Mouse (Mus musculus) liver, adult 10 weeks (tissue): ENCODE data around the gene Ccl2. TPM values are rescaled to one million over a fixed set of nuclear protein-coding genes. Genes with fewer than 3 reads are reported as not detected.

Experiments
- polyA plus RNA-seq: library from polyadenylated mRNA; stranded (reverse); fragments of 350-450 nt; fragmentation: Illumina TruSeq; extraction: RNeasy Lipid Tissue Mini Kit (QIAGEN cat#74804); gene quantifications from one replicate; pipeline ENCODE4 v1.2.3, GENCODE M21; 2014; ENCODE audit warnings: low read depth, low replicate concordance

The Ccl2 gene
- polyA plus RNA-seq = 2.8 TPM

GRCm38 (mm10) chr11:82035356-82035755 lies at the start of gene Ccl2:
TSS of gene Ccl2 (plus strand) at chr11:82035571.

GRCm38 (mm10) chr11:82038535-82038934 lies 3.2 kb downstream of the Ccl2 start, which contains the start of gene Gm17268:
TSS of gene Gm17268 (minus strand) at chr11:82038562.

DNA sequence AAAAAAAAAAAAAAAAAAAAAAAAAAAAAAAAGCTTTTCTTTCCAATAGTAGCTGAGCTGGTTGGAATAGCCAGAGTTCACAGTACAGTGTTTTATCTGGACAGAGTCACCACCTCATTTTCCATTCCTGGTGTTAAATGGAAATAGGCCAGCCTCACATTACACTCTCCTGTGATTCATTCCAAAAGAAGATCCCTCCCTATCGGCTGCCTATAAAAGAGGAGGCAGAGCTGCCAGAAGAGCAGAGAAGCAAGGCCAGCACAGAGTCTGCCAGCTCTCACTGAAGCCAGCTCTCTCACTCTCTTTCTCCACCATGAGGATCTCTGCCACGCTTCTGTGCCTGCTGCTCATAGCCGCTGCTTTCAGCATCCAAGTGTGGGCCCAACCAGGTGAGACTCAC lies 10.1 kb downstream of the Ccl2 start, which contains the start of gene Ccl7:
Gene Ccl7, plus strand, starts transcription at position 242 of the 400 bp plus-strand sequence.

GRCm38 (mm10) chr11:82057646-82058045 lies 22.3 kb downstream of the Ccl2 start, which contains the start of gene Ccl11:
TSS of gene Ccl11 (plus strand) at chr11:82057823.

Other genes with a start within 250 kb of the Ccl2 start
- not detected for gene 5530401A14Rik, start 174.9 kb upstream of the Ccl2 start, polyA plus RNA-seq
- not detected for gene Asic2, start 67.1 kb upstream of the Ccl2 start, polyA plus RNA-seq
- not detected for gene Gm17268, start 3.0 kb downstream of the Ccl2 start, polyA plus RNA-seq
- gene Ccl7, start 10.1 kb downstream of the Ccl2 start, polyA plus RNA-seq = not detected
- gene Ccl11, start 22.3 kb downstream of the Ccl2 start, polyA plus RNA-seq = not detected
- gene Ccl12, start 66.3 kb downstream of the Ccl2 start, polyA plus RNA-seq = not detected
- not detected for gene Ccl8, start 79.6 kb downstream of the Ccl2 start, polyA plus RNA-seq